Mouse (Mus musculus) right cerebral cortex, adult 18-20 months (tissue): ENCODE measurements around the gene Phf24.

Experiments used
- DNase-seq: peaks from one replicate; pipeline ENCODE4 v3.0.0; 2022; ENCODE audit warnings: mixed read lengths

Gene Phf24

DNA sequence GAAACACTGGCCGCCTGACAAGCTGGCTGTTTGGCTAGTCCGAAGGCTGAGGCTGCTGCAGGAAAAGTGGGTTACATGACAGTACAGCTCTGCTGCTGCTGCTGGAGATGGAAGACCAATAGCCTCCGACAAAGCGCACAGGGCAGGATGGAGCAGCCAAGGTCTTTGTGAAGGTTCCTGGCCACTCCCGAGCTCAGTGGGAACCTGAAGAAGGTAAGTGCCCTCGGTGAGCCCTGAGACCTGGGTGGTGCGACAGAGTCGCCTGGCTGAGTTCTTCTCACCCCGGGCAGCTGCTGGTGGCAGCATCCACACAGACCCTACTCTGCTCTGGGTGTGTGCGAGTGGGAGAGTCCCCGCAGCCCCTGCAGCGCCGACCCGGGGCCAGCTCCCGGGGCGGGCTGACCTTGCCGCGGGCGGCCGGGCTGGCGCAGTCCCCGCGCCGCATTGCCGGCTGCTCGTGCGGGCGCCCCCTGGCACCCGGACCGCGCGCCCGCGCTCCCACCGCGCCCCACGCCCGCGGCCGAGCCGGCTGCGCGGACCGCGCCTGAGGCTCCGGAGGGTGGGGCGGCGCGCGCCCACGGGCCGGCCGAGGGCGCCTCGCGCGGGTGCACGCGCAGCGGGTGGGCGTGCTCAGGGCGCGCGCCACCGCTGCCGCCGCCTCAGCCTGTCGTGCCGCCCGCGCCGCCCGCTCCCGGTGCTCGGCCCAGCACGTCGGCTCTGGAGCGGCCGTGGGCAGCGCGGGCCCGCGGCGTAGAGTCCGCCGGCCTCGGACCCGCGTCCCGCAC is at the start of gene Phf24:
Phf24 (plus strand) TSS at position 44 of the 785 bp plus-strand sequence.
- peak; percentile 66 for DNase-seq

DNA sequence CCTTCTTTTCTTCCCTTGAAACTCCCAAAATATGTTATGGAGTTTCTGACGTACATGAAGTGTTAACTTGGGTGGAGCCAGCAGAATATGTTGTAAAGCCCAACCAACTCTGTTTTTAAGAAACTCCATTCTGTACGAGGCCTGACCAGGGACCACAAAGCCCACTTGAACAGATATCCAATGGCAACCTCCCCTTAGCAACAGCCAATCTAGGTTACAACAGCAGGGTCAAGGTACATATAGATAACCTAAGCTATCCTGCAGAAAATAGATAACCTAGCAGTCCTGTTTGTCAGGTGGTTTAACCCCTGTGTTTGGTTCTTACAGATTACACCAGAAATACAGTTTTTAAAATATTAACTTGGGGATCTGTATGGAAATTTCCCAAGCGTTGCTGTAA is 49.1 kb upstream of the Phf24 start:
- no peak for DNase-seq

DNA sequence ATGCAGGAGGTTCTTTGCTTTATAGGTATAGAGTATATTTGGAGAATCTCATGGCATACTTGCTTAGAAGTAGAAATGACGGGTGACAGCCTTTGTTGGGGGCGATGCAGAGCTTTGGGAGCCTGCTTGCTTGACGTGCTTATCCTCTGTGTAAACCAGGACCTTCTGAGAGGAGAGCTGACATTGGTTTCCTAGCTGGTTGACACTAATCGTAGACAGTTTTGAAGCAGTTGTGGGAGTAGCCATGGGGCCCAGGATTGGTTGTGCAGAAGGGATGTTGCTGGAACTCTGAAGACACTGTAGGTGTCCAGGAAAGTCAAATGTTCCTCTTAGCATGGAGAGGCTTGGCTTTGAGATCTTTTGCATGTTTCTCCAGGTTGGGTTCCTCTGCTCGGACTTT is 48.3 kb upstream of the Phf24 start:
- DNase-seq, result no peak

DNA sequence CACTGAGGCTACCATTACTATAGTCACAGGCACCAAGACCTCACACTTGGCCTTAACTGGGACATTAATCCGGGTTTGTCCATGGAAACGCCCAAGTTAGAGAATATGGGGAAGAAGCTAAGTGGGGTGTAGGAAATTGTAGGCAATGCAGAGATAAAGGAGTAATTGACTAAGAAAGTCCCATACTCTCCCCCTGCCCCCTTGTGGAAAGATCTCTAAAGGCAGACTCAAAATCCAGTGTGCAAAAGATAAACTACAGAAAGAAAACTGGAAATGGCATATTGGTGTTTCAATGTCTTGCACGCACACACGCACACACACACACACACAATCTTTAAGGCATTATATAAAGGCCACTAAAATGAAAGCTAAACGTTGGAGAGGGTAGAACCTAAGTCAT is 45.7 kb upstream of the Phf24 start:
- no peak for DNase-seq

DNA sequence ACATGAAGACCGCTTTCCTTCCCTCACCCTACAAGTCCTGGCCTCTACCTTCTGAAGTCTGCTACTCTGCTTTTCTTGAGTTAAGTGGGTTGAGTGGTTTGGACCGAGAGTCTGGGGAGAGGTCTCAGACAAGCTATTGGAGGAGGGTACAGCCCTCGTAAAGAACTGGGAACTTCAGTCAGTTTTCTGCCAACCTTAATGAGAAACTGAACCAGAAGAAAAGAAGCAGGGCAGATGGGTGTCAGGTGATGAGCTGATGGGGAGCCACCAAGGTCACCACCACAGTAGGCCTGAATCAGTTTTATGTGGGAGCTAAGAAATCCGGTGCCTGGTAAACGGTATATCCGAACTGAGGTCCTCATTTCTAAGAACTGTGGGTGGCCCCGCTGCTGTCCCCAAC is 44.3 kb upstream of the Phf24 start:
- DNase-seq, result no peak

DNA sequence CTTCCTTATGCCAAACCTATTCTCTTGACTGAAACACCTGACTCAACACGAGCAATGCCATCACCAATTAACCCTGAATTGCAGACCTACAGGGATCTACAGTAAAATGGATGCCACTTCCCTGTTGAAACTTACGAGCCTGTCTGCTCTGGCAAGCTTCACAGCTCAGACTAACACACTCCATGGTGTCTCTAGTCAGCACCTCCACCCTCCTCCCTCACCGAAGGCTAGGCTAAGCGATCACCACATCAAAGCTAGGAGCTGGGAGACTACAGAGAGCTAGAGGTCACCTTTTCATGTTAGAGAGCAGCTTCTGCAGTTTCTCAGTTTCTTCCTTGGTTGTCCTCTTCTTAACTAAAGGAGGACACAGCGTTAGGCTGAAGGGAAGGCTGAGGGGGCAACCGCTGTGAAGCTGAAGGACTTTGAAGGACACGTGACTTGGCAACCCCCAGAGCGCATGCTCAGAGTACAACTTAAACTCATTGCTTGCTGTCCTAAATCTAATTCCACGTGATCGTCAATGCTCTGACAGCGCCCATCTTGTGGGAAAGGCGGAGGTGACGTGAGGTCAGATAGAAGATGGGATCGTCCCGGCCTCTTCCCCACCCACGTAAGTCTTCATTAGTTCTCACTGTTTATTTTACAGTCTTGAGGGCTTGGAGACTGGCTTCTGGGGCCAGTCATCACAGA is 43.6 kb upstream of the Phf24 start:
- no peak for DNase-seq

DNA sequence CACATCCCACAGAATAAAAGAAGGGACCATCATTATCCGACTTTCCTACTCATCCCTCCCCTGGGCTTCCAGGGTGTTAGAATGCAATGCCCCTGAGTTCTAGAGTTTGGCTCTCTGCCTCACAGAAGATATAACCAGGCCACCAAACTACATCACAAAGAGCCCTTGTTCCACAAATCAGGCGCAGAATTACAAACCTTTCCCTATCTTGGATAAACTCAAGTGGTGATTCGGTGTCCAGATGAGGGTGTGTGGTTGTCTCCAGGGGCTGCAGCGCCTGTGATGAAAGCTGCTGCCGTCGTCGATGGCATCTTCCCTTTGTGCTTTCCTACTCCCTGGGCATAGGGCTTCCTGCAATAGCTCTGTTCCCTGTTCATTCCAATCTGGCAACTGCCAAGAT is 42.3 kb upstream of the Phf24 start, which contains the start of gene Fam205c:
Fam205c (minus strand) TSS at position 101 of the 400 bp plus-strand sequence.
- no peak for DNase-seq

DNA sequence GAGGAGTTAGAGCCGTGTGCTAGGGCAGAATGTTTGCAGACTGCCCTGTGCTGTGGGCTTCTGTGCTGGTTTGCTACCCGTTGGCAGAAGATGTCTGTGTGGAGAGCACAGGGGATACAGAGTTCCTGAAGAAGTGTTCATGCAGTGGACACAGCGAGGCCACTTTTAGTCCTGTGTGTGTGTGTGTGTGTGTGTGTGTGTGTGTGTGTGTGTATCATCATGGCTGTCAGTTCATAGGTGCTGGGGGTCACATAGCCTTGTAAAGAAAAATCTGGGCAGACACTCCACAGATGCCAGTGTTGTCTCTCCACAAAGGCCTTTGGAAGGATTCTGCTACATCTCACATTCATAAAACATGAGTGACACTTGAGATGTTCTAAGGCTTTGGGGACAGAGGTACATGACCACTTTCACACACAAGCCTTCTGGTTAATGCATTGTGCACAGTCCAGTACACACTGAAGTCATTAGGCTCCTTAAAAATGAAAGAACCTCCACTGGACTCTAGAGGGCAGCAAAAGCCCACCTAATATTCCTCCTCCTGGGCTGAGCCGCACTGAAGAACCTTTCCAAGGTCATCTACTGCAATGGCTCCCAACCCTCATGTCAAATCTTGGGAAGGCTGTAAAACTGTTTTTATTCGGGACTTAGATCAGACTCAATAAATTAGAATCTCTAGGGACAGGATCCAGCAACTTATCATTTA is 39.7 kb upstream of the Phf24 start:
- DNase-seq, result peak; percentile 59

DNA sequence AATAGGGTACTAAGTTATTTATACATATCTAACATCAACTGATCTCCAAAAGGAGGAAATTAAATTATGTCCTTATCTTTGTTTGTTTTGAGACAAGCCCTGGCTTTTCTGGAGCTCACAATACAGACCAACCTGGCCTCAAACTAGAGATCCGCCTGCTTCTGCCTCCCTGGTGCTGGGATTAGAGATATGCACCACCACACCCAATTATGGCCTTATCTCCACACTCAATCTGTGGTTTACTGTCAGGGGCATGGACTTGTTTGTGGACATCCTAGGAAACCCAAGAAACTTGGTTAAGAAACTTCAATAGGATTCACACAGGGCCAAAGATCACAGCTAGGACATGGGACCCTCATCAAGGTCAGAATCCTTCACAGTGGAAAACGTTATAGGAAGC is 38.8 kb upstream of the Phf24 start:
- DNase-seq, result no peak

DNA sequence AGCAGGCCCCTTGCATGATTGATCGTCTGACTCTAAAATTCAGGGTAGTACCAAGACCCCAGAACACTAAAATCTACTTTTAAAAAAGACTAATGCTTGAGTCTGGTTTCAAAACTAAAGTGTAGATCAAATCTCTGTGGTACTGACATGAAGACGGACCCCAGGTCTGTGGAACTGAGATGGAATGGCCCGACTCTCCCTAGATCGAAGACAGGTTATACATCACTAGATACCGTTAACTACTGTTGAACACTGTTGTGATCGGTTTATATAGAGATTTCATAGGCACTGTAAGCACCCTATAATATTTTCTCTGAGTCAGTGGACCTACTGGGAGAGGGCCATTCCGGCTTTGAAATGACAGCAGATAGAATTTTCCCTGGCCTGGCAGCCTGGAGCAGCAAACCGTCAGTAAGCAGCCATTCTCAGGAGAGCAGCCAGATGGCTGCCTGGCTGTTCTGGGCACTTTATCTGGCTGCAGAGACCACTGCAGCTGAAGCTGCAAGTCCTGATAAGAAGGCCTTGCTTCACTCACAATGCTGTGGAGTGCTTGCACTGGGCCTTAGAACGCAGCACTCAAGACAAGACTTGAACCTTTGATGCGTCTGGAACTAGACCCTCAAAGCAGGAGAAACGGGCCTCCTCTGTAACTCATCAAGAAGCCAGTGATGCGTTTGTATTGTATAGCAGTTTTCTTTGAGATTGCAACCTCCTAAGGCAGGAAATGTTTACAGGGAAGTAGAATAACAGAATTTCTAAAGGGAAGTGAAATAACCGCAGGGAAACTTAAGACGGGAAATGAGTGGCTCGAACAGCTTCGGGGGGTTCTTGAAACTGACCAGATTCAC is 36.4 kb upstream of the Phf24 start:
- DNase-seq, result no peak

DNA sequence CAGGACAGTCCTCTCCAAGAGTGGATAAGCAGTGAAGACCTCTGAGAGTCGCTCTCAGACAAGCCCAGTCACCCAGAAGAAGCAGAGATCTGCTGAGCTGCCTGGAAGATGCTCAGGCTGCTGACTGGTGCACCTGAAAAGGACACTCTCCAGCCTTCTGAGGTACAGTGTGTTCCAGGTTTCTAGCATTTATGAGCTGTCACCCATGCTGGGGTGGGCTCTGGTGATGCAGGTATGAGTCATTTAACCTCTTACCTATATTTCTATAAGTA is 35.8 kb upstream of the Phf24 start:
- no peak for DNase-seq

DNA sequence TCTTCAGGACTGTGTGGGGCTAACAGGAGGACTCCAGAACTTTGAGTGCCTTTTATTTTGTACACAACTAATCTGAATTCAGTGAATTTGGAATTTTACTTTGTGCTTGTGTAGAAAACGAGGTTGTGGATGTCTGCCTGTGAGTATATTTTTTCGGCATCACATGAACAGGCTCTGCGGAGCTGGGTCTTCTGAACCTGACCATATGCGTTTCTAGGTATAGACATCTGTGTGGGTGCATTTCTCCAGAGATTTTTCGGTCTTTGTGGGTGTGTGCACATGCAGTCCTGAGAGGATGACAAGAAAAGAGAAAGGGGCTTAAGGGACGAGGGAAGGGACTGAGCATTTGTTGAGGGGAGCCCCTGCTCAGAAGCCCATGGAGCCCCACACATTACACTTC is 29.5 kb upstream of the Phf24 start:
- DNase-seq, result peak; percentile 62

DNA sequence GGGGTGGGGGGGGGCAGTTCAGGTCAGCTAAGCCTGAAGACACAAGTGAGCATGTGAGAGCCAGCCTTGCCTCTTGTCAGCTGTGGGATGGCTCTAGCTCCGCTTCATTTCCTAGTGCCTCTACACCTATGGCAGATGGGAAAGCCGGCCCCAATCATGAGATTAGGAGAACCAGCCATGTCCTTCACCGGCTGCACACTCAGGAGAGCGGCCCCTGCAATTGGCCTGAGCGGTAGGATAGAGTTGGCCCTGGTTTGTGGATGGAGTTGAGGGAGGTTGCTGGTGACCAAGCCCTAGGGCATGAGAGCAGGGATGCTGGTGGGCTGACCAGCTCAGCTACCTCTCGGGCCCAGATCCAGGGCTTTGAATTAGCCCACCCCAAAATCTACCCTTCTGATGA is 27.7 kb upstream of the Phf24 start:
- DNase-seq, result no peak

DNA sequence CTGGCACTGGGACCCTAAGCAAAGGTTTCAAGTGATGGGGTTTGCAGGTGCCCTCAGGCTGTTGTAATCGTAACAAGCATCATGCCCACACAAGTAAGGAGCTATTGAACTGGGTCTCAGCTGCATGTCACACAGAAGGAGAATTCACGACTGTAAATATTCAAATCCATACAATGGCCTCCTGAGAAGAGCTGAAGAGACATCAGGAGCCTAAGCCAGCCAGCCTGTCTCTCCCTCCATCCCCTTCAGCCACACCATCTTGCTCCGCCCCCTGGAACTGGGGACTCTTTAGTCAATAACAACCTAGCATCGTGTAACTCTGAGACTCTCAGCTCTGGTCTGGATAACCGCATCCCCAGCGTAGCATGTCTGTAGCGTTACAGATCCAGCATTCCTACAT is 25.3 kb upstream of the Phf24 start:
- DNase-seq, result no peak

DNA sequence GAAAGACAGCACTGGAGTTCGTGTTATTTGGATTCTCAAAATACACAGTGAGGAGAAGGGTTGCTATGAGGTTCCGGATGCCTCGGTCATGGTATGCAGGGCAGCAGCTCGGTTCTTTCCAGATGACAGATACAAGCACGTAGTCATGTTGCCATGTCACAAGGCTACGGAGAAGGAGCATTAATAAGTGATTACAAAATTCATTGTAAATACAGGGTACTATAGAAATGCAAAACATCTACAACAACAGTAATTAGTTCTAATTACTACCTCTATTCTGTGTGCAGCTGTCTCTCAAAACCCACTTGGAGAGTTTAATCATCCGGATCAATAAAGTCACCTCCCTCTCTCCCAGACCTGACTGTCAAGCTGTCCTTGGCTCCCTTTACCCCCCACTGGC is 21.3 kb upstream of the Phf24 start:
- no peak for DNase-seq

DNA sequence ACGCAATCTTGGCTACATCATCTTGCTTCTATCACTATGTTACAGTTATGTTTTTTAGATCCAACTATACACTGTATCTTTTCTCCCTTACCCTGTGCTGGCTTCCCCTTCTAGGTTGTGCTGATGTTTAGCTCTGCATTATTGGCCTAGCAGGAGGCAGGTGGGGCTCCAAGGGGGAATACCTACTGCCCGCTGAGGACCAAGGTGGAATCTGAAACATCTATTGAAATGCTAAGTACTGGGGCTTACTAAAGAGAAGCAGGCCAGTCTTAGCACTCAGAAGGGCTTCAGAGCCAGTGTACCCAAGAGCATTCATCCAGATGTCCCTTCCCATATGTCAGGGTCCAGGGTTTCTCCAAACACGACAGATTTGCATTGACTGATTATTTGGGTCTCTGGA is 17.5 kb upstream of the Phf24 start:
- DNase-seq, result no peak

DNA sequence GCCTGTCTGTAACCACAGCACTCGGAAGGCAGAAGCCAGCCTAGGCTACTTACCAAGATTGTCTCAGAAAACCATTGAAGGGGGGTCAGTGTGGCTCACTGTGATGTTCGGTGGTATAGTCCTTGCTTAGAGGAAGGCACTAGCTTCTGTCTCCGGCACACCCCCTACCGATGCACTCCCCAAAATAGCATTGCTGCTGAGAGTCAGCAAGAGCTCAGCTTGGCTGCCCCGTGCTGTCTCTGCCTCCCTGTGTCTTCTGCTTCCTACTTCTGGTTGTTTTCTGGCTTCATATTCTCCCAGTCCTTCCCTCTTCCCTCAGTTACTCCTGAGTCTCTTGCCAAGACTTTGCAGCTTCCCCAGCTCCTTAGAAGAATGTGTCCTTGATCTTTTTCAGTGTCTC is 15.6 kb upstream of the Phf24 start:
- peak; percentile 81 for DNase-seq

DNA sequence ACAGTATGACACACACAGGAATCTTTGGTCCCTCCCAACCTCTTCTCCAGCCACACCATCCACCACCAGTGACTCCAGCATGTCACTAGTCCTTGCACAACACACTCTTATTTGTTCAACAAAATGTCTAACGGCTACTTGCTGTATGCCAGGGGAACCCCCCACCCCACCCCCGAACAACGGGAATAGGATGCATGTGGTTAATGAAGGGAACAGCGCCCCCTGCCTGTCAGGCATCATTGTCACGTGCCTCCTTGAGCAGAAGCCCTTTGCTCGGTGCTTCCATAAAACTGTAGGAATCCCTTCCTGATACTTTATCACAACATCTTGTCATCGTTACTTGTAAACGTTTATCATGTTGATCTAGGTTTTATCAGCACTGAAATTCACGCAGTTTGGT is 14.3 kb upstream of the Phf24 start:
- no peak for DNase-seq

DNA sequence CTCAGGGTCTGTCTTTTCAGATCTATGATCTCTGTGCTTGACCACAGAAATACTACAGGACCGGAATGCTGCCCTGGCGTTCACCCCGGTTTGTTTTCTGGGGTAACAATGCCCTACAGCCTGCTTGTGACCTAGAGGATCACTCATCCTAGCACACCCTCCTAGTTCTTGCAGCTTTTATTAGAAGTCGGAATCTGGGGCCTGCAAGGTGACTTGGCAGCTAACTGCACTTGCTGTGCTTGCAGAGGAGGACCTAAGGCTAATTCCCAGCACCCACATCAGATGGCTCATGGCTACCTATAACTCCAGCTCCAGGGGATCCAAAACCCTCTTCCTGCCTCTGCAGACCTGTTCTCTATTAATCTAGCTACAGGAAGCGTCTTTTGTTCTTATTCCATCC is 13.7 kb upstream of the Phf24 start:
- DNase-seq, result no peak

DNA sequence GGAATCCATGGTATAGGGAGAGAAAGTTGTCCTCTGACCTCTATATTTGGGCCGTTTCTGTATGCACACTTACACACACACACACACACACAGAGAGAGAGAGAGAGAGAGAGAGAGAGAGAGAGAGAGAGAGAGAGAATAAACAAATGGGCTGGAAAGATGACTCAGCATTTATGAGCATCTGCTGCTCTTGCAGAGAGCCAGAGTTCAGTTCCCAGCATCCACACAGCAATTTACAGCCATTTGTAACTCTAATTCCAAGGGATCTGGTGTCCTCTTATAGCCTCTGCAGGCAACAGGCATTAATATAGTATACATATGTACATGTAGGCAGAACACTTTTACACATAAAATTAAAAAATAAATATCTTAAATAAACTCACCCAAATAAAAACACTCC is 12.5 kb upstream of the Phf24 start:
- DNase-seq, result no peak

DNA sequence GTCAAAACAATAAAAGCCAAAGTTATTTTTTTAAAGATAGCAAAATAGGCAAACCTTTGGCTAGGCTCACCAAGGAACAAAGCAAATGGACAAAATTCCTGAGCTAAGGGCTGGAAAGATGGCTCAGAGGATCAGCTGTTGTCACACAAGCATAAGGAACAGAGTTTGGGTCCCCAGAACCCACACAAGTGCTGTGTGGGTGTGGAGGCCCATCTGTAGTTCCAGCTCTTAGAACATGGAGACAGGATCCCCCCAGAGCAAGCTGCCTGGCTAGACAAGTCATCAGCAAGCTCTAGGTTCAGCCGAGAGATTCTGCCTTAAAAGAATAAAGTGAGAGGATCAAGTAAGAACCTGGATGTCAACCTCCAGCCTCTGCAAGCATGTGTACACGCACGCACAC is 11.9 kb upstream of the Phf24 start:
- DNase-seq, result no peak

DNA sequence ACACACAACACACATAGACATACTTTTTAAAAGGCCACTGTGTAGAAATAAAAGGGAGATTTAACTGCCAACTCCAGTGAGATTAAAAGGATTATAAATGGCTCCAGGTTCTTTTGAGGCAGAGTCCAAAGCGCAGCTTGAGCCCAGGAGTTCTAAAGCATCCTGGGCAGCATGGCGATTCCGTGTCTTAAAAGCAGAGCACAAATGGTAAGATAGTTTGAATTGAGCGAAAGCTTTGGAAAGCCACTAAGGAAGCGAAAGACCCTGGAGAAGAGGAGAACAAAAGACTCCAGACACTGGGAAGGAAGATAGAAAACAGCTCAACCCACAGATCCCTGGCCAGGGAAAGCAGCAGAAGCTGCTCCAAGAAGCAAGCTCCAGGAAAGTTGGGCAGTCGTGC is 11.5 kb upstream of the Phf24 start:
- no peak for DNase-seq

DNA sequence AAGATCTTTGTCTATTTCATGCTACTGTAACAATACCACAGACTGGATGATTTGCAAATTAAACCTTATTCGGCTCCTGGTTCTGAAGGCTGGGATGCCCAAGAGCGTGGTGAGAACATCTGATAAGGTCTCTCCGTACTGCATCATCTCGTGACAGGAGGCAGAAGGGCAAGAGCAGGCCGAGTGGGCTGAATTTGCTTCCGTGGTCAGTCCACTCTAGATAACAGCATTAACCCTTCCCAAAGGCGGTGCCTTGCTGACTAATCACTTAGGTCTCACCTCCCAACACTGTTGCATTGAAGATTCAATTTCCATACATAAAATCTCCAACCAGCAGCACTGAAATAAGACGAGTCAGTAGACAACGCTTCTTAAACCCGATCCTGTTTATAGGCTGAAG is 3.1 kb upstream of the Phf24 start:
- DNase-seq, result no peak
